Mouse (Mus musculus): Measurements from ENCODE around the gene Zdhhc24. TPM values are rescaled to one million over a fixed set of nuclear protein-coding genes. Genes with fewer than 3 reads are reported as not detected.

Zdhhc24 gene
- total RNA-seq, 2 experiments from 2014 or later, result 24.9 to 34.0 TPM

Other genes with a start within 250 kb of the Zdhhc24 start
- not detected in 2 replicates for gene Gm960, start 180.0 kb upstream of the Zdhhc24 start, total RNA-seq (2015; ENCODE audit: low replicate concordance)
- gene Gm960, start 180.0 kb upstream of the Zdhhc24 start, total RNA-seq (2017; ENCODE audit: low replicate concordance), result not detected in 2 replicates
- not detected in 2 replicates for gene Sptbn2, start 167.5 kb upstream of the Zdhhc24 start, total RNA-seq (2015; ENCODE audit: low replicate concordance)
- gene Sptbn2, start 167.5 kb upstream of the Zdhhc24 start, total RNA-seq (2017; ENCODE audit: low replicate concordance), result not detected in 2 replicates
- 4.3 and 5.0 TPM in 2 replicates for gene Rbm4b, start 122.2 kb upstream of the Zdhhc24 start, total RNA-seq (2015; ENCODE audit: low replicate concordance)
- gene Rbm4b, start 122.2 kb upstream of the Zdhhc24 start, total RNA-seq (2017; ENCODE audit: low replicate concordance), result 12.6 and 13.6 TPM in 2 replicates
- 41.5 and 67.4 TPM in 2 replicates for gene Rbm4, start 84.8 kb upstream of the Zdhhc24 start, total RNA-seq (2015; ENCODE audit: low replicate concordance)
- 106 and 172 TPM in 2 replicates for gene Rbm4, start 84.8 kb upstream of the Zdhhc24 start, total RNA-seq (2017; ENCODE audit: low replicate concordance)
- 13.7 and 83.8 TPM in 2 replicates for gene Gm21992, start 67.1 kb upstream of the Zdhhc24 start, total RNA-seq (2015; ENCODE audit: low replicate concordance)
- gene Gm21992, start 67.1 kb upstream of the Zdhhc24 start, total RNA-seq (2017; ENCODE audit: low replicate concordance), result 29.0 and 62.2 TPM in 2 replicates
- gene Rbm14, start 67.0 kb upstream of the Zdhhc24 start, total RNA-seq (2015; ENCODE audit: low replicate concordance), result 28.1 and 35.3 TPM in 2 replicates
- 27.7 and 27.9 TPM in 2 replicates for gene Rbm14, start 67.0 kb upstream of the Zdhhc24 start, total RNA-seq (2017; ENCODE audit: low replicate concordance)
- 30.2 and 74.6 TPM in 2 replicates for gene Ccs, start 39.3 kb upstream of the Zdhhc24 start, total RNA-seq (2015; ENCODE audit: low replicate concordance)
- gene Ccs, start 39.3 kb upstream of the Zdhhc24 start, total RNA-seq (2017; ENCODE audit: low replicate concordance), result 63.1 and 81.9 TPM in 2 replicates
- gene Ccdc87, start 39.3 kb upstream of the Zdhhc24 start, total RNA-seq (2015; ENCODE audit: low replicate concordance), result not detected in 2 replicates
- gene Ccdc87, start 39.3 kb upstream of the Zdhhc24 start, total RNA-seq (2017; ENCODE audit: low replicate concordance), result not detected in 2 replicates
- gene Ctsf, start 23.5 kb upstream of the Zdhhc24 start, total RNA-seq (2015; ENCODE audit: low replicate concordance), result 22.0 and 71.3 TPM in 2 replicates
- 41.3 and 45.0 TPM in 2 replicates for gene Ctsf, start 23.5 kb upstream of the Zdhhc24 start, total RNA-seq (2017; ENCODE audit: low replicate concordance)
- not detected in 2 replicates for gene Actn3, start 759 bp upstream of the Zdhhc24 start, total RNA-seq (2015; ENCODE audit: low replicate concordance)
- 0.26 and 0.53 TPM in 2 replicates for gene Actn3, start 759 bp upstream of the Zdhhc24 start, total RNA-seq (2017; ENCODE audit: low replicate concordance)
- 0.42 and 4.0 TPM in 2 replicates for gene Bbs1, start 28.0 kb downstream of the Zdhhc24 start, total RNA-seq (2015; ENCODE audit: low replicate concordance)
- 4.5 and 7.7 TPM in 2 replicates for gene Bbs1, start 28.0 kb downstream of the Zdhhc24 start, total RNA-seq (2017; ENCODE audit: low replicate concordance)
- gene Dpp3, start 49.6 kb downstream of the Zdhhc24 start, total RNA-seq (2015; ENCODE audit: low replicate concordance), result 9.0 and 13.0 TPM in 2 replicates
- gene Dpp3, start 49.6 kb downstream of the Zdhhc24 start, total RNA-seq (2017; ENCODE audit: low replicate concordance), result 9.1 and 15.7 TPM in 2 replicates
- gene Peli3, start 64.5 kb downstream of the Zdhhc24 start, total RNA-seq (2015; ENCODE audit: low replicate concordance), result not detected in 2 replicates
- gene Peli3, start 64.5 kb downstream of the Zdhhc24 start, total RNA-seq (2017; ENCODE audit: low replicate concordance), result not detected in 2 replicates
- 4.7 and 8.0 TPM in 2 replicates for gene Mrpl11, start 83.5 kb downstream of the Zdhhc24 start, total RNA-seq (2015; ENCODE audit: low replicate concordance)
- gene Mrpl11, start 83.5 kb downstream of the Zdhhc24 start, total RNA-seq (2017; ENCODE audit: low replicate concordance), result 10.5 and 14.1 TPM in 2 replicates
- gene Npas4, start 111.6 kb downstream of the Zdhhc24 start, total RNA-seq (2015; ENCODE audit: low replicate concordance), result not detected in 2 replicates
- gene Npas4, start 111.6 kb downstream of the Zdhhc24 start, total RNA-seq (2017; ENCODE audit: low replicate concordance), result not detected in 2 replicates
- gene Slc29a2, start 145.2 kb downstream of the Zdhhc24 start, total RNA-seq (2015; ENCODE audit: low replicate concordance), result not detected in 2 replicates
- gene Slc29a2, start 145.2 kb downstream of the Zdhhc24 start, total RNA-seq (2017; ENCODE audit: low replicate concordance), result not detected in 2 replicates
- not detected in 2 replicates for gene B4gat1, start 160.2 kb downstream of the Zdhhc24 start, total RNA-seq (2015; ENCODE audit: low replicate concordance)
- 0.68 TPM in 1 of 2 replicates, not detected in the other for gene B4gat1, start 160.2 kb downstream of the Zdhhc24 start, total RNA-seq (2017; ENCODE audit: low replicate concordance)
- 1.3 and 4.0 TPM in 2 replicates for gene AC124502.3, start 160.2 kb downstream of the Zdhhc24 start, total RNA-seq (2015; ENCODE audit: low replicate concordance)
- 2.1 TPM in 1 of 2 replicates, not detected in the other for gene AC124502.3, start 160.2 kb downstream of the Zdhhc24 start, total RNA-seq (2017; ENCODE audit: low replicate concordance)
- gene Brms1, start 162.7 kb downstream of the Zdhhc24 start, total RNA-seq (2015; ENCODE audit: low replicate concordance), result 4.6 and 13.0 TPM in 2 replicates
- 4.5 and 10.9 TPM in 2 replicates for gene Brms1, start 162.7 kb downstream of the Zdhhc24 start, total RNA-seq (2017; ENCODE audit: low replicate concordance)
- gene Rin1, start 171.8 kb downstream of the Zdhhc24 start, total RNA-seq (2015; ENCODE audit: low replicate concordance), result 0.42 TPM in 1 of 2 replicates, not detected in the other
- gene Rin1, start 171.8 kb downstream of the Zdhhc24 start, total RNA-seq (2017; ENCODE audit: low replicate concordance), result not detected in 2 replicates
- gene Cd248, start 189.4 kb downstream of the Zdhhc24 start, total RNA-seq (2015; ENCODE audit: low replicate concordance), result not detected in 2 replicates
- gene Cd248, start 189.4 kb downstream of the Zdhhc24 start, total RNA-seq (2017; ENCODE audit: low replicate concordance), result not detected in 2 replicates
- not detected in 2 replicates for gene Tmem151a, start 206.9 kb downstream of the Zdhhc24 start, total RNA-seq (2015; ENCODE audit: low replicate concordance)
- gene Tmem151a, start 206.9 kb downstream of the Zdhhc24 start, total RNA-seq (2017; ENCODE audit: low replicate concordance), result not detected in 2 replicates
- 5.0 and 10.8 TPM in 2 replicates for gene Yif1a, start 209.9 kb downstream of the Zdhhc24 start, total RNA-seq (2015; ENCODE audit: low replicate concordance)
- gene Yif1a, start 209.9 kb downstream of the Zdhhc24 start, total RNA-seq (2017; ENCODE audit: low replicate concordance), result 6.2 TPM in 1 of 2 replicates, not detected in the other
- not detected in 2 replicates for gene Cnih2, start 219.9 kb downstream of the Zdhhc24 start, total RNA-seq (2015; ENCODE audit: low replicate concordance)
- gene Cnih2, start 219.9 kb downstream of the Zdhhc24 start, total RNA-seq (2017; ENCODE audit: low replicate concordance), result 0.39 TPM in 1 of 2 replicates, not detected in the other
- 12.2 and 13.7 TPM in 2 replicates for gene Rab1b, start 228.4 kb downstream of the Zdhhc24 start, total RNA-seq (2015; ENCODE audit: low replicate concordance)
- gene Rab1b, start 228.4 kb downstream of the Zdhhc24 start, total RNA-seq (2017; ENCODE audit: low replicate concordance), result 20.5 and 23.3 TPM in 2 replicates
- gene Klc2, start 239.9 kb downstream of the Zdhhc24 start, total RNA-seq (2015; ENCODE audit: low replicate concordance), result 10.5 TPM in 1 of 2 replicates, not detected in the other
- gene Klc2, start 239.9 kb downstream of the Zdhhc24 start, total RNA-seq (2017; ENCODE audit: low replicate concordance), result 0.90 TPM in 1 of 2 replicates, not detected in the other

All from erythroid progenitor cell, adult 5-6 weeks (primary cell).